Mouse (Mus musculus) left cerebral cortex, adult 2 months (tissue): Measurements from ENCODE around the gene Tmem274. TPM values are rescaled to one million over a fixed set of nuclear protein-coding genes. Genes with fewer than 3 reads are reported as not detected.

ENCODE experiments used
- DNase-seq, 2 experiments: peaks; one replicate each; pipeline ENCODE4 v3.0.0; 2021 to 2022; ENCODE audit warnings: low spot score in 2 of 2, mixed read lengths in 1 of 2; ENCODE audit errors: extremely low spot score in 1 of 2
- H3K27ac ChIP-seq: fragments of 200-600 bp; 2 replicates; pipeline ENCODE4 v1.8.1; 2022
- H3K4me3 ChIP-seq: fragments of 200-600 bp; 2 replicates; pipeline ENCODE4 v1.8.1; 2022
- CTCF ChIP-seq: fragments of 200-600 bp; IDR thresholded peaks from 2 replicates; pipeline ENCODE4 v1.8.1; 2022; ENCODE audit warnings: antibody characterized with exemption, mild to moderate bottlenecking, moderate library complexity
- intact Hi-C: fragments of 180-260 bp; cut with DNase I; formaldehyde crosslinking; loops from one replicate; pipeline ENCODE4 v1.15.1; 2025
- total RNA-seq, 2 experiments: library from RNA; stranded (reverse); gene quantifications; 2 replicates each; pipeline ENCODE4 v1.2.3; 2021

Tmem274 gene
- total RNA-seq, 2 experiments from 2014 or later = not detected

- DNase-seq = peak; percentile 91 to 92
Measured at GRCm38 (mm10) chr4:149485053-149485824, 8.1 kb downstream of the Tmem274 start, which contains the start of the genes Nmnat1 and Lzic. Nmnat1 (minus strand) TSS chr4:149485202. Lzic (plus strand) TSS chr4:149485229.

GRCm38 (mm10) chr4:149485825-149486206 lies 8.6 kb downstream of the Tmem274 start:
- peak overlapping the region; percentile 76; the same call in 1 of the 2 replicates for H3K27ac ChIP-seq
- no peak for DNase-seq
- intact Hi-C loops = loop anchor here (2.0 to 5.0 kb wide), 2 partner anchors 57 to 134 kb away; no protein-coding TSS in a partner anchor
- peak overlapping the region; percentile 90 for H3K4me3 ChIP-seq
- peak; percentile 56 for TF ChIP-seq CTCF

More at GRCm38 (mm10) chr4:149485053-149485824, 8.1 kb downstream of the Tmem274 start, which contains the start of the genes Nmnat1 and Lzic:
- TF ChIP-seq CTCF = no peak; the same call in 1 of the 2 replicates
- Histone ChIP-seq H3K4me3 (peak within 1 kb of the TSS; percentile 90), H3K27ac (peak within 1 kb of the TSS; percentile 83)
- intact Hi-C loops = loop anchor here (2.0 to 5.0 kb wide), 2 partner anchors 58 to 133 kb away; no protein-coding TSS in a partner anchor

GRCm38 (mm10) chr4:149487729-149488128 lies 10.6 kb downstream of the Tmem274 start:
- no peak overlapping the region for H3K27ac ChIP-seq
- intact Hi-C loops = loop anchor here (5.0 kb wide), 1 partner anchor 135 kb away; no protein-coding TSS in a partner anchor
- H3K4me3 ChIP-seq = no peak overlapping the region
- no peak for TF ChIP-seq CTCF
- DNase-seq = no peak

- no peak for DNase-seq
- TF ChIP-seq CTCF = no peak
- H3K27ac ChIP-seq = no peak overlapping the region
- intact Hi-C loops = loop anchor here (5.0 kb wide), 1 partner anchor 137 kb away; no protein-coding TSS in a partner anchor
- H3K4me3 ChIP-seq = no peak overlapping the region
Measured at GRCm38 (mm10) chr4:149489415-149490240, 12.4 kb downstream of the Tmem274 start.

- intact Hi-C loops = no loop called here
- Histone ChIP-seq H3K4me3 (no peak overlapping the region), H3K27ac (no peak overlapping the region)
- TF ChIP-seq CTCF = peak; percentile 25; the same call in 1 of the 2 replicates
- no peak for DNase-seq
Measured at GRCm38 (mm10) chr4:149491151-149491550, 14.0 kb downstream of the Tmem274 start.

GRCm38 (mm10) chr4:149496612-149497011 lies 19.4 kb downstream of the Tmem274 start:
- H3K27ac ChIP-seq = peak overlapping the region; percentile 52; the same call in 1 of the 2 replicates
- intact Hi-C loops = no loop called here
- DNase-seq = no peak
- no peak overlapping the region for H3K4me3 ChIP-seq
- TF ChIP-seq CTCF = no peak

- no peak overlapping the region for H3K4me3 ChIP-seq
- no peak for TF ChIP-seq CTCF
- DNase-seq = no peak
Measured at GRCm38 (mm10) chr4:149498901-149499300, 21.7 kb downstream of the Tmem274 start.

GRCm38 (mm10) chr4:149499790-149500189 lies 22.6 kb downstream of the Tmem274 start:
- no peak for TF ChIP-seq CTCF
- DNase-seq = no peak
- no peak overlapping the region for H3K4me3 ChIP-seq
- intact Hi-C loops = loop anchor here (5.0 kb wide), 1 partner anchor 43 kb away; no protein-coding TSS in a partner anchor
- no peak overlapping the region for H3K27ac ChIP-seq

More at GRCm38 (mm10) chr4:149498901-149499300, 21.7 kb downstream of the Tmem274 start:
- intact Hi-C loops = no loop called here
- H3K27ac ChIP-seq = no peak overlapping the region

GRCm38 (mm10) chr4:149504363-149504762 lies 27.2 kb downstream of the Tmem274 start:
- TF ChIP-seq CTCF = no peak
- H3K4me3 ChIP-seq = no peak overlapping the region
- DNase-seq = no peak
- intact Hi-C loops = loop anchor here (5.0 kb wide), 1 partner anchor 38 kb away; no protein-coding TSS in a partner anchor
- no peak overlapping the region for H3K27ac ChIP-seq

- Histone ChIP-seq H3K4me3 (no peak overlapping the region), H3K27ac (no peak overlapping the region)
- intact Hi-C loops = loop anchor here (5.0 kb wide), 1 partner anchor 37 kb away; no protein-coding TSS in a partner anchor
- DNase-seq = no peak
- no peak for TF ChIP-seq CTCF
Measured at GRCm38 (mm10) chr4:149504858-149505257, 27.7 kb downstream of the Tmem274 start.

- no peak for TF ChIP-seq CTCF
- intact Hi-C loops = no loop called here
- no peak for DNase-seq
- Histone ChIP-seq H3K27ac (no peak overlapping the region), H3K4me3 (no peak overlapping the region)
Measured at GRCm38 (mm10) chr4:149505261-149505967, 28.2 kb downstream of the Tmem274 start.
